Mouse (Mus musculus) left cerebral cortex, adult 18-20 months (tissue): Measurements from ENCODE around the gene Kdm5c. TPM values are rescaled to one million over a fixed set of nuclear protein-coding genes. Genes with fewer than 3 reads are reported as not detected.
"Not testable (repeated sequence)": the region's sequence is repeated elsewhere in the genome, so short reads cannot be mapped to it uniquely, and the experiment has no call there.

Source experiments
- DNase-seq, 2 experiments: peaks; one replicate each; pipeline ENCODE4 v3.0.0; 2021 to 2022; ENCODE audit warnings: low spot score in 2 of 2, mixed read lengths in 1 of 2
- total RNA-seq, 2 experiments: library from RNA; stranded (reverse); gene quantifications; 2 replicates each; pipeline ENCODE4 v1.2.3; 2021

Kdm5c gene
- total RNA-seq, 2 experiments from 2014 or later: 47.1 to 65.7 TPM

- DNase-seq: no peak
These were observed 46.6 kb downstream of the Kdm5c start for GRCm38 (mm10) chrX:152279384-152279783.

GRCm38 (mm10) chrX:152284746-152285145 is 51.9 kb downstream of the Kdm5c start:
- no peak for DNase-seq

- not testable (repeated sequence) for DNase-seq
These were observed 54.2 kb downstream of the Kdm5c start for GRCm38 (mm10) chrX:152287026-152287425.

- no peak for DNase-seq
These were observed 73.4 kb downstream of the Kdm5c start for GRCm38 (mm10) chrX:152306224-152306623.

GRCm38 (mm10) chrX:152307371-152307770 is 74.6 kb downstream of the Kdm5c start:
- DNase-seq: no peak

- DNase-seq: peak in 1 of 2 experiments; percentile 20
These were observed 75.1 kb downstream of the Kdm5c start for GRCm38 (mm10) chrX:152307942-152308341.

- DNase-seq: no peak
These were observed 87.7 kb downstream of the Kdm5c start for GRCm38 (mm10) chrX:152320535-152320934.

GRCm38 (mm10) chrX:152322776-152323175 is 90.0 kb downstream of the Kdm5c start:
- DNase-seq: no peak

- no peak for DNase-seq
These were observed 90.8 kb downstream of the Kdm5c start for GRCm38 (mm10) chrX:152323584-152323983.

Other genes starting within 250 kb of the Kdm5c start
- 10 to 100 TPM; 41.2 to 49.0 TPM for gene Hsd17b10, start 231.2 kb upstream of the Kdm5c start, total RNA-seq
- gene Ribc1, start 216.7 kb upstream of the Kdm5c start, total RNA-seq: under 1 TPM in 1 of 2 experiments, not detected in 1; 0.21 TPM
- gene Smc1a, start 216.6 kb upstream of the Kdm5c start, total RNA-seq: 10 to 100 TPM; 52.1 to 54.7 TPM
- 100 to 1,000 TPM; 141 to 142 TPM for gene Iqsec2, start 88.8 kb upstream of the Kdm5c start, total RNA-seq
- 10 to 100 TPM; 56.0 to 60.3 TPM for gene Kantr, start 94.5 kb downstream of the Kdm5c start, total RNA-seq
- 100 to 1,000 TPM in 1 of 2 experiments, 10 to 100 TPM in 1; 98.9 to 109 TPM for gene Tspyl2, start 109.4 kb downstream of the Kdm5c start, total RNA-seq
- 10 to 100 TPM; 13.3 to 14.3 TPM for gene Gpr173, start 135.7 kb downstream of the Kdm5c start, total RNA-seq